Mouse (Mus musculus) monocyte, adult 2 months (primary cell): Measurements from ENCODE around the gene Ifitm7.

Source experiments
- DNase-seq, 2 experiments: peaks; one replicate each; pipeline ENCODE4 v3.0.0; 2022; ENCODE audit warnings: low spot score in 2 of 2, low read depth in 1 of 2

The Ifitm7 gene

GRCm38 (mm10) chr16:13986574-13987478, at the start of gene Ifitm7, which contains the start of gene 2900011O08Rik:
TSS of gene Ifitm7 (minus strand) at chr16:13986888.
TSS of gene 2900011O08Rik (plus strand) at chr16:13986604.
- no peak for DNase-seq

DNA sequence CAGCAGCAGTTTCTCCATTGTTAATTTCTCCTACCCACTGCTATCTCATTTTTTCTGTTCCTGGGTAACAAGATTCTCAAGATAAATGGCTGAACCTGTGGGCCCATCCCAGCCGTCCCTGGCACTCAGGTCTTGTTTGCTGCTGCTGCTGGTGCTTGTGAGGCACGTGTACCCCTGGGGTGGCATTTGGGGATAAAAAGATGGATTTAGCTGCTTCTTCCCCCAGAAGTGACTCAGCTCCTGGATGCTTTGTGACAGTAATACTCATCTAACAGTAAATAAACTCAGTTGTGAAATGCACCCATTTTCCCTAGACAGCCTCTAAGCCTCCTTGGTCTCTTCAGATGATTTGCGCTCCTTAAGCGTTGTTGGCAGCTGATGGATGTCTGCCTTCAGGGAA, 46.4 kb upstream of the Ifitm7 start:
- no peak for DNase-seq

- DNase-seq: no peak
Measured at GRCm38 (mm10) chr16:14030650-14031049, 44.0 kb upstream of the Ifitm7 start.

DNA sequence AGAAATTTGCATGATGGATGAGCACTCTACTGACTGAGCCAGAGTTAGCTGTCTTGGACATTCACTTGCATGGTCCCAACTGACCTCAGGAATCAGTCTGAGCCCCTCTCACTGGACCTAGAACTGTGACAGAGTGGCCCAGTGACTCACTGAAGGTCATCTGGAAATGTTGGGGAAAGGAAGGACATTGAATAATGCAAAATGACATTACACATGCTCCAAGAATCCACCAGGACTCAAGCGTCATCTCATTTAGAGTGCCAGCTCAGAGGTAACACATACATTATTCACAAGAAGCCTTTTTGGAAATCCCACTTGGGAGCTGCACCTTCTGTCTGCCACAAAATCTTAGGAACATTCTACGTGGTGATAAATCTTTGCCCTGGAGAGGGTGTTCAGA, 43.2 kb upstream of the Ifitm7 start:
- DNase-seq: no peak

- no peak for DNase-seq
Measured at GRCm38 (mm10) chr16:14029072-14029471, 42.4 kb upstream of the Ifitm7 start.

GRCm38 (mm10) chr16:14025091-14025990, 38.7 kb upstream of the Ifitm7 start:
- no peak for DNase-seq

- DNase-seq: no peak
Measured at GRCm38 (mm10) chr16:14021166-14021822, 34.6 kb upstream of the Ifitm7 start.

- no peak for DNase-seq
Measured at GRCm38 (mm10) chr16:14017306-14017705, 30.6 kb upstream of the Ifitm7 start.

DNA sequence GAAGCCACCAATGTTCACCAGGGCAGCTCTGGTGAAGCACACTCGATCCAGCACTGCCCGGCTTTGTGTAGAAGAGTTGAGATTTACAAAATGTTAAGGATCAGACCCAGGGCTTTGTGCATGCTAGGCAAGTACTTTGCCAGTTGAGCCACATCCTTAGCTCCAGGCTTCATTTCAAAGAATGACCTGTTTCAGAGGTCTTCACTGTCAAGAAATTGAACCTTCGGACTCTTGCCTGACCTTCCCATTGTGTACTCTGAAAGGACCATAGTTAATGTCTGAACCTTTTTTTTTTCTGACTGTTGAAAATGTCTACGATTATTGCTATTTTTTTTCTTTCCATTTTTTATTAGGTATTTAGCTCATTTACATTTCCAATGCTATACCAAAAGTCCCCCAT, 23.3 kb upstream of the Ifitm7 start:
- DNase-seq: no peak

- DNase-seq: no peak
Measured at GRCm38 (mm10) chr16:14008708-14009107, 22.0 kb upstream of the Ifitm7 start.

GRCm38 (mm10) chr16:14008081-14008480, 21.4 kb upstream of the Ifitm7 start:
- no peak for DNase-seq

DNA sequence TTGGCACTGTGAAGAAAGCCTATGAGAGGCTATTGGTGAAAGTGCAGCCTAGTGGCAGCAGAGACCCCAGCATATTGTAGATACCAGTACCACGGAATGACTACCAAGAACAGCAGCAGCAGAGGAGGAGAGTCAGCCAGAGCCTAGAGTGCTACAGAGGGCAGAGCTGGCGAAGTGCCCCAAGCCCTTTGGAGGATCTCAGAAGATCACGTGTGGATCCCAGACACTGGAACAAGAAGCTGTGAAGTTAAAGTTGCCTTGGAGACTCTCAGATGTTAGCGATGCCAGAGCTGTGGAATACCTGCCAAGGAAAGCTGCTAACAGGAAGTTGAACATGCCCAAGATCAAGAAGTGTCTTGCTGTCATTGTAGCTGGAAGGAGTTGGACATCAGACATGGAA, 18.6 kb upstream of the Ifitm7 start:
- DNase-seq: no peak

DNA sequence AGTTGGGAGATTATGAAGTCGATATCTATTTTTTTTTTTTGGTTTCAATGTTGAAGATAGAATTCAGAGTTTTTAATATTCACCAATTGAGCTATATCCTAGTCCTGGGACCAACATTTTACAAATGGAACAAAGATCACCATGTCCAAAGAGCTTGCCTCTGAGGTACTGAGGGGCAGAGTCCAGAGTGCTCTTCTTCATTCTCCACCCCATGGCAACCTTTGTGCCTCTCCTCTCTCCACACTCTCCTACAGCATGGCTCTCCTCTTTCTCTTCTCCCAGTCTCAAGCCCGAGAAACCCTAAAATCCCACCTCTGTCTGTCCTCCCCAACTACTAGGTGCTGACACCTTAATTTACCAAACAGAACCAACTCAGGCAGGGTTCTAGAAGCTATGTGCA, 18.0 kb upstream of the Ifitm7 start:
- DNase-seq: no peak

GRCm38 (mm10) chr16:14004170-14004569, 17.5 kb upstream of the Ifitm7 start:
- DNase-seq: no peak

- no peak for DNase-seq
Measured at GRCm38 (mm10) chr16:14003386-14004130, 16.9 kb upstream of the Ifitm7 start.

GRCm38 (mm10) chr16:13994502-13994901, 7.8 kb upstream of the Ifitm7 start:
- no peak for DNase-seq

GRCm38 (mm10) chr16:13994076-13994475, 7.4 kb upstream of the Ifitm7 start:
- no peak for DNase-seq

- no peak for DNase-seq
Measured at GRCm38 (mm10) chr16:13992518-13993248, 6.0 kb upstream of the Ifitm7 start.

GRCm38 (mm10) chr16:13986197-13986573, 503 bp downstream of the Ifitm7 start:
- DNase-seq: no peak

DNA sequence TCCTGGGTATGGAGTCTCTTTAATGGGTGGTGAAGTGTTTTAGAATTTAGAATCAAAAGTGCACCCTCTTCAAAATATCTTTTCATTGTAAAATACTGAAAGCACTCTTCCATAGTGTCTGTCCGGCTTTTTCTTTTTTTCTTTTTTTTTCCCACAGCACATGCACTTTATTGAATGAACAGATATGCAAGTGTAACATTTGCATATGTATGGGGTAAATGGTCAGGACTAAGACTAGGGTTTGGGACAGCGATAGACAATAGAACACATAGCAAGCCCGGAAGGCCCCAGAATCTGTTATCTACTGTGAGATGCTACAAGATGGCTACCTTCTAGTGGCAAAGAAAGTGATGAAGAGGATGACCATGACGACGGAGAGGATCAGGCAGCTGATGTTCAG, 3.5 kb downstream of the Ifitm7 start:
- no peak for DNase-seq
